Mouse (Mus musculus): Measurements from ENCODE around the gene Tmem143.
"Not testable (repeated sequence)": the region's sequence is repeated elsewhere in the genome, so short reads cannot be mapped to it uniquely, and the experiment has no call there.

The Tmem143 gene

DNA sequence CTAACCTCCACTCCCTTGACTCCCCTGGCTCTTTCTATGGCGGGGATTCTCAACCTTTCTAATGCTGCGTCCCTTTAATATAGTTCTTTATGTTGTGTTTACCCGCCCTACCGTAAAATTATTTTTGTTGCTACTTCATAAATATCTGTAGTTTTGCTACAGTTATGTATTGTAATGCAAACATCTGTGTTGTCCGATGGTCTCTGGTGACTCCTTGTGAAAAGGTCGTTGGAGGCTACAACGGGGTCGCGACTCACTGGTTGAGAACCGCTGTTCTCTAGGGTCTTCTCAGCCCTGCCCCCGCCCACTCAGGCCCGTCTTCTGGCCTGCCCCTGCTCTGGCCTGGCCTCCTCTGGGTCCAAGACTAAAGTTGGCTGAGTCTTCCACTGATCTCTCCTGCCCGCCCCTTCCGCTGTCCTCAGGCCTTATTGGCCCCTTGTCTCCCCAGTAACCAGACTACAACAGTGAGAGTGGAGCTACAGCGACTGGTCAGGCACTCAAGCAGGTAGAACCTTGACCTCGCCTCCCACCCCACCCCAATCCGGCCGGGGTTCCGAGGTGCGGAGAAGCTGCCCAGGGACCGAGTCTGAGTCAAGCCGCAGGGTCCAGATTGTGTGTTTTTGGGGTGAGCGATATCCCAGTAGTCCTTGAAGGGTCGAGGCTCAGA is 27.2 kb downstream of the Tmem143 start, which contains the start of gene Ccdc114:
Gene Ccdc114 (plus strand): TSS at position 311 of the 667 bp plus-strand sequence.
- peak; percentile 53 to 59 for DNase-seq

DNA sequence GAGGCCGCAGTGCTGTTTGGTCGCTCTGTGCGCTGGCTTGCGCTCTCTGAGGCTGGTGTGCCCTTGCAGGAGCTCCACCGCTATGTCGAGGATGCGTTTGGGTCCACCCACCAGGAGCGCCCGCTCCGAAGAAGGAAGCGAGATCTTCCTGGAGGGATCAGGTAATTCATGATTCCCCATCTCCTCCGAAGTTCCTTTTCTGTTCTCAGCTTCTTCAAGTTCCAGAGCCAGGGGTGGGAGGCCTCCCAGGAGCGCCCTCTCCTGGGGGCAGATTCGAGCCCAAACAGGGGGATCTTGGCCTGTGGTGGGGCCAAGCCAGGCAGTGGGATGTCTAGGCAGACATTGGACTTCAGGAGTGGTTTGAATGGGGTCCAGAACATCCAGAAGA is 27.7 kb downstream of the Tmem143 start:
- DNase-seq = peak in 1 of 2 experiments; percentile 56

DNA sequence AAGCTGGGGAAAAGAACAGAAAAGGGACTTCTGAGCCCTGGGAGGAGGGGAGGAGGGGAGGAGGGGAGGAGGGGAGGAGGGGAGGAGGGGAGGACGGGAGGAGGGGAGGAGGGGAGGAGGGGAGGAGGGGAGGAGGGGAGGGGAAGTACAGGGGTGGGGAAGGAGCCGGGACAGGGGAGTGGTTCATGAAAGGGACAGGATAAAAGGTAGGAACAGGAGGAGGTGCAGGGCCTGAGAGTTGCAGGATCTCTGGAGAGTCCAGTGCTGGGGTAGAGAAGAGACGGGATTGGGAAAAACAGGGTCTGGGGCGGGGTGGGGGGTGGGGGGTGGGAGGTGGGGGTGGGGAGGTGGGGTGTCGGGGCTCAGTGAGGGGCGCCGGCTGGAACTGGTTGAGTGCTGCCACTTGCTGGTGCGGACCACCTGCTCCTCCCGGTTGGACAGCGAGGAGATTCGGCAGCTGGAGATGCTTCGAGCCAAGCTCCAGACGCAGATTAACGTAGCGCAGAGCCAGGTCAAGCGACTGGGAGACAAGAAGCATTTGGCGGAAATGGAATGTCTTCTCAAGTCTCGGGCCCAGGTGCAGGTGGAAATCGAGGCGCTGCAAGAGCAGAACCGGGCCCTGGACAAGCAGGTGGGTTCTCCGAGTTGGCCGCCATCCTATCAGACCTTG is 32.0 kb downstream of the Tmem143 start:
- no peak for DNase-seq

GRCm38 (mm10) chr7:45929688-45930087 is 32.9 kb downstream of the Tmem143 start:
- no peak for DNase-seq

- not testable (repeated sequence) for DNase-seq
These were observed 37.0 kb downstream of the Tmem143 start for GRCm38 (mm10) chr7:45933766-45934165.

DNA sequence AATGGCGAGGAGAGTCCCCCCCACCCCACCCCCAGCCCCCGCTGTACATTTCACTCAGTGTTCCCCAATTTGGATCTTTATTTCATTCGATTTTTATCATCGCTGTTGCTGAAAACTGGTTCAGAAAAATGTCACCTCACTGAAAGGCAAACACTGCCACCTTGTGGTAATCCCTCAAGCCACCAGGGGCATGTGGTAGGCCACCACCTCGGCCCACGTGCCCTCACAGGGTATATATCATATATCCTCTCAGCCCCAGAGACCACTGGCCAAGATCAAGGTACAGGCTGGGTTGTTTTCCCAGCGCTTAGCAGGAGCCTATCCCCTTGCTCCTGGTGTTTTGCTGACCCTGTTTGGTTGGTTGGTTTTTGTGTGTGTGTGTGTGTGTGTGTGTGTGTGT is 38.4 kb downstream of the Tmem143 start:
- DNase-seq = no peak

DNA sequence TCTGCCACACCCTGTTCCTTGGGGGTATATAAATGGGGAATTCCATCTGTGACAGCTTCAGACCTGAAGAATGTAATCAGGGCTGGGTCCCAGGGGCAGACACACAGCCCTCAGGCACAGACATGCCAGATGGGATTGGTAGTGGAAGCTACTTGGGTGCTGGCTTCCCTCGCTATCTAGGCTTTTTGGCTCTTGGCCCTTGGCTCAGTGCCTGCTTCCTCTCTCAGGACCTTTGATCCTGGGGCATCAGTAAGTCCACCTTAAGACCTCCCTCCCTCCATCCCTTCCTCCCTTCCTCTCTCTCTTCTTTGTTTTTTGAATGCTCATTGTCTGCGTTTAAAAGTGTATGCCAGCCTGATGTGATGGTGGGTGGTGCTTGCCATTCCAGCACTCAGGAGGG is 43.1 kb downstream of the Tmem143 start:
- DNase-seq = no peak

DNA sequence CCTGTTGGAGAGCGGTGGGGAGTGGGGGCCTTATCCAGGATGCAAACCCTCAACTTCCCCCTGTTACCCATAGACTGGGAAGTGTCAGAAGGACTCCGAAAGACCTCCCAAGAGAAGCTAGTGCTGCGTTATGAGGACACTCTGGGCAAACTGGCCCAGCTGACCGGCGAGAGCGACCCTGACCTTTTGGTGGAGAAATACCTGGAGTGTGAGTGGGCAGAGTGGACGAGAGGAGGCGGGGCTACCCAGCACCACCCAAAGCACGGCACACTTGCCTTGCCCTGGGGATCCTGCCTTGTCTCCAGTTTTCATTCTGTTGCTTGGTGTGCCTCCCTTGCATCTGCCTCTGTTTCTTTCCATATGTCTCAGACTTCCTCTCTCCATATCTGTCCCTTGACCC is 45.2 kb downstream of the Tmem143 start:
- no peak for DNase-seq

DNA sequence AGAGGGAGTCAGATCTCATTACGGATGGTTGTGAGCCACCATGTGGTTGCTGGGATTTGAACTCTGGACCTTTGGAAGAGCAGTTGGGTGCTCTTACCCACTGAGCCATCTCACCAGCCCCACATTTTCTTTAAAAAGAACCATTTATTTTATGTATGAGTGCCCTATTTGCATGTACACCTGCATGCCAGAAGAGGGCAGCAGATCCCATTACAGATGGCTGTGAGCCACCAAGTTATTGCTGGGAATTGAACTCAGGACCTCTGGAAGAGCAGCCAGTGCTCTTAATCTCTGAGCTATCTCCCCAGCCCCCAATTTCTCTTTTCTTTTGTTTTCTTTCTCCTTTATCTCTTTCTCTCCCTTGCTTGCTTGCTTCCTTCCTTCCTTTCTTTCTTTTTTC is 46.5 kb downstream of the Tmem143 start:
- DNase-seq = not testable (repeated sequence)

- DNase-seq = no peak
These were observed 52.3 kb downstream of the Tmem143 start for GRCm38 (mm10) chr7:45949061-45949460.

- DNase-seq = no peak
These were observed 59.9 kb downstream of the Tmem143 start for GRCm38 (mm10) chr7:45956611-45957010.

Data from thymus, adult 18-20 months (tissue).